Mouse (Mus musculus): ENCODE measurements at regions not wholly inside any gene's neighbourhood (a gene's known extent, or its start where the extent isn't known, plus 50 kb on each side); places are given as distances from the start of the nearest gene placed in this dataset.

- H3K36me3 ChIP-seq (ENCODE audit: control insufficient read depth, insufficient read depth, low read length): no peaks in the 10 kb centered on the region
- no peak overlapping the region for H3K27ac ChIP-seq (replicated peaks; ENCODE audit: low read depth, low read length)
- no peak for TF ChIP-seq POLR2A (IDR thresholded peaks at IDR 0.05; ENCODE audit: borderline replicate concordance, extremely low read depth, insufficient read depth, insufficient read length)
- no peaks in the 10 kb centered on the region for H3K9me3 ChIP-seq (ENCODE audit: control insufficient read depth, low read length)
- no peaks in the 10 kb centered on the region for H3K4me1 ChIP-seq (ENCODE audit: control insufficient read depth, insufficient read depth, low read length)
- H3K4me2 ChIP-seq (replicated peaks; ENCODE audit: low read depth, low read length, severe bottlenecking): no peak overlapping the region
- no peak for ATAC-seq (ENCODE audit: low FRiP score, low read depth)
- H3K9ac ChIP-seq (ENCODE audit: low read depth, low read length, severe bottlenecking): no peak overlapping the region
- no peak for DNase-seq (ENCODE audit: low spot score)
- H3K27me3 ChIP-seq (ENCODE audit: control insufficient read depth, insufficient read depth, low read length): no peaks in the 10 kb centered on the region
- H3K4me3 ChIP-seq (replicated peaks; ENCODE audit: low read length): no peak overlapping the region
- WGBS: 73% methylated on average over 1 of the region's 1 CpGs
Observed at GRCm38 (mm10) chr4:10697225-10697836, 177.0 kb upstream of the 2610301B20Rik start.

GRCm38 (mm10) chr4:10698637-10699036, 175.7 kb upstream of the 2610301B20Rik start:
- TF ChIP-seq POLR2A (IDR thresholded peaks at IDR 0.05; ENCODE audit: borderline replicate concordance, extremely low read depth, insufficient read depth, insufficient read length): no peak
- Histone ChIP-seq H3K36me3 (ENCODE audit: control insufficient read depth, insufficient read depth, low read length) (no peaks in the 10 kb centered on the region), H3K27ac (replicated peaks; ENCODE audit: low read depth, low read length) (no peak overlapping the region), H3K4me2 (replicated peaks; ENCODE audit: low read depth, low read length, severe bottlenecking) (no peak overlapping the region), H3K9me3 (ENCODE audit: control insufficient read depth, low read length) (no peaks in the 10 kb centered on the region), H3K4me3 (replicated peaks; ENCODE audit: low read length) (no peak overlapping the region), H3K9ac (ENCODE audit: low read depth, low read length, severe bottlenecking) (no peak overlapping the region), H3K27me3 (ENCODE audit: control insufficient read depth, insufficient read depth, low read length) (no peaks in the 10 kb centered on the region), H3K4me1 (ENCODE audit: control insufficient read depth, insufficient read depth, low read length) (no peaks in the 10 kb centered on the region)
- 88% methylated on average over 3 of the region's 3 CpGs for WGBS
- DNase-seq (ENCODE audit: low spot score) (no peak), ATAC-seq (ENCODE audit: low FRiP score, low read depth) (no peak)

- H3K36me3 ChIP-seq (ENCODE audit: control insufficient read depth, insufficient read depth, low read length): no peaks in the 10 kb centered on the region
- DNase-seq (ENCODE audit: low spot score) (no peak), ATAC-seq (ENCODE audit: low FRiP score, low read depth) (no peak)
- H3K27me3 ChIP-seq (ENCODE audit: control insufficient read depth, insufficient read depth, low read length): no peaks in the 10 kb centered on the region
- no peak overlapping the region for H3K27ac ChIP-seq (replicated peaks; ENCODE audit: low read depth, low read length)
- H3K4me3 ChIP-seq (replicated peaks; ENCODE audit: low read length): no peak overlapping the region
- TF ChIP-seq POLR2A (IDR thresholded peaks at IDR 0.05; ENCODE audit: borderline replicate concordance, extremely low read depth, insufficient read depth, insufficient read length): no peak
- H3K9ac ChIP-seq (ENCODE audit: low read depth, low read length, severe bottlenecking): no peak overlapping the region
- H3K4me1 ChIP-seq (ENCODE audit: control insufficient read depth, insufficient read depth, low read length): 0 out of 2 replicates have a peak, but pooled peaks cover 4% of the 10 kb centered on the region
- H3K9me3 ChIP-seq (ENCODE audit: control insufficient read depth, low read length): no peaks in the 10 kb centered on the region
- no peak overlapping the region for H3K4me2 ChIP-seq (replicated peaks; ENCODE audit: low read depth, low read length, severe bottlenecking)
- WGBS: 60% methylated on average over 10 of the region's 10 CpGs
Observed at GRCm38 (mm10) chr4:10701479-10701878, 172.8 kb upstream of the 2610301B20Rik start.

DNA sequence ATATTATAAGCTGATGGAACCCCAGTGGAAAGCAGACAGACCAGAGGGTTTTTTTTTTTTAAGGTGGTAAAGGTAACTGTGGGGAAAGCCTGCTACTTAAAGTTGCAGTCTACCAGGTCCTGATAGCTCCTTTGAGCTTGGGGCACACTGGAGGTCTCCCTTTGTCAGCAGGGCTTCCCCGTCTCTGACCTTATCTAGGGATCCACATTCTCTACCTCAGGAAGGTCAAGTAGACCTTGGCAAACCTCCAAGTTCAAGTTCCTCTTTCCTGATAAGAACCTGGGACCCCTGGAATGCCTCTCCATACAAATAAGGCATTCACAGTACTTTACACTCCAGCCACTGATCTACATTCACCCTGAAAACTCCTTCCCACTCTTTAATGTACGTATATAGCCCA, 171.1 kb upstream of the 2610301B20Rik start:
- H3K4me1 ChIP-seq (ENCODE audit: control insufficient read depth, insufficient read depth, low read length): peaks cover 16% of the 10 kb centered on the region
- H3K27me3 ChIP-seq (ENCODE audit: control insufficient read depth, insufficient read depth, low read length): no peaks in the 10 kb centered on the region
- no peaks in the 10 kb centered on the region for H3K9me3 ChIP-seq (ENCODE audit: control insufficient read depth, low read length)
- ATAC-seq (ENCODE audit: low FRiP score, low read depth) (no peak), DNase-seq (ENCODE audit: low spot score) (no peak)
- TF ChIP-seq POLR2A (IDR thresholded peaks at IDR 0.05; ENCODE audit: borderline replicate concordance, extremely low read depth, insufficient read depth, insufficient read length): no peak
- WGBS: 88% methylated on average over 2 of the region's 2 CpGs
- no peak overlapping the region for H3K9ac ChIP-seq (ENCODE audit: low read depth, low read length, severe bottlenecking)
- H3K36me3 ChIP-seq (ENCODE audit: control insufficient read depth, insufficient read depth, low read length): no peaks in the 10 kb centered on the region
- no peak overlapping the region for H3K4me2 ChIP-seq (replicated peaks; ENCODE audit: low read depth, low read length, severe bottlenecking)
- H3K27ac ChIP-seq (replicated peaks; ENCODE audit: low read depth, low read length): no peak overlapping the region
- H3K4me3 ChIP-seq (replicated peaks; ENCODE audit: low read length): no peak overlapping the region

GRCm38 (mm10) chr4:10707016-10707657, 167.2 kb upstream of the 2610301B20Rik start:
- H3K9ac ChIP-seq (ENCODE audit: low read depth, low read length, severe bottlenecking): no peak overlapping the region

More at GRCm38 (mm10) chr4:10707016-10707657, 167.2 kb upstream of the 2610301B20Rik start:
- Histone ChIP-seq H3K9me3 (ENCODE audit: control insufficient read depth, low read length) (no peaks in the 10 kb centered on the region), H3K36me3 (ENCODE audit: control insufficient read depth, insufficient read depth, low read length) (no peaks in the 10 kb centered on the region), H3K27ac (replicated peaks; ENCODE audit: low read depth, low read length) (no peak overlapping the region), H3K4me3 (replicated peaks; ENCODE audit: low read length) (no peak overlapping the region), H3K27me3 (ENCODE audit: control insufficient read depth, insufficient read depth, low read length) (no peaks in the 10 kb centered on the region), H3K4me2 (replicated peaks; ENCODE audit: low read depth, low read length, severe bottlenecking) (no peak overlapping the region), H3K4me1 (ENCODE audit: control insufficient read depth, insufficient read depth, low read length) (peaks cover 16% of the 10 kb centered on the region)
- no peak for TF ChIP-seq POLR2A (IDR thresholded peaks at IDR 0.05; ENCODE audit: borderline replicate concordance, extremely low read depth, insufficient read depth, insufficient read length)
- no peak for DNase-seq (ENCODE audit: low spot score)
- ATAC-seq (ENCODE audit: low FRiP score, low read depth): no peak
- 60% methylated on average over 7 of the region's 7 CpGs for WGBS
